Mouse (Mus musculus) embryonic facial prominence, embryonic 15.5 days (tissue): ENCODE results near the gene Pkmyt1. TPM values are rescaled to one million over a fixed set of nuclear protein-coding genes. Genes with fewer than 3 reads are reported as not detected.

ENCODE experiments used
- ATAC-seq: fragments of 200-750 bp; cut with Nextera tagmentation; 2 replicates; pipeline ENCODE4 v1.8.0; 2017; ENCODE audit warnings: low read depth, moderate TSS enrichment; ENCODE audit not compliant: insufficient number of reproducible peaks, low FRiP score, low TSS enrichment
- H3K27ac ChIP-seq: fragments of 300-500 bp; sonication (generic); replicated peaks from 2 replicates; pipeline ENCODE4 v1.5.1; 2015; ENCODE audit warnings: mild to moderate bottlenecking, inconsistent platforms
- H3K27me3 ChIP-seq: fragments of 300-500 bp; sonication (generic); 2 replicates; pipeline ENCODE4 v1.6.1; 2015; ENCODE audit warnings: inconsistent platforms
- H3K36me3 ChIP-seq: fragments of 300-500 bp; sonication (generic); 2 replicates; pipeline ENCODE4 v1.6.1; 2015; ENCODE audit warnings: mild to moderate bottlenecking, inconsistent platforms
- H3K4me1 ChIP-seq: fragments of 300-500 bp; sonication (generic); 2 replicates; pipeline ENCODE4 v1.6.1; 2015; ENCODE audit warnings: inconsistent platforms
- H3K4me2 ChIP-seq: fragments of 300-500 bp; sonication (generic); replicated peaks from 2 replicates; pipeline ENCODE4 v1.6.1; 2015; ENCODE audit warnings: mild to moderate bottlenecking, inconsistent platforms
- H3K4me3 ChIP-seq: fragments of 300-500 bp; sonication (generic); replicated peaks from 2 replicates; pipeline ENCODE4 v1.5.1; 2015; ENCODE audit warnings: mild to moderate bottlenecking, inconsistent platforms
- H3K9ac ChIP-seq: fragments of 300-500 bp; sonication (generic); 2 replicates; pipeline ENCODE4 v1.6.1; 2015; ENCODE audit warnings: inconsistent platforms
- H3K9me3 ChIP-seq: fragments of 300-500 bp; sonication (generic); replicated peaks from 2 replicates; pipeline ENCODE4 v1.6.1; 2016; ENCODE audit warnings: inconsistent platforms
- WGBS: fragments of 180-500 bp; shearing (Covaris S2); methylation state at CpG from one replicate; pipeline ENCODE4 v1.1.7; 2015; 5-methylcytosine and 5-hydroxymethylcytosine counted together
- polyA plus RNA-seq: library from polyadenylated mRNA; unstranded; fragments of >200 nt; fragmentation: Nextera tagmentation; extraction: Ambion mirVana; gene quantifications from 2 replicates; pipeline ENCODE4 v1.2.1, GENCODE M21; 2015

Gene Pkmyt1
- polyA plus RNA-seq, 1 experiment from 2014 or later = 55.8 TPM

DNA sequence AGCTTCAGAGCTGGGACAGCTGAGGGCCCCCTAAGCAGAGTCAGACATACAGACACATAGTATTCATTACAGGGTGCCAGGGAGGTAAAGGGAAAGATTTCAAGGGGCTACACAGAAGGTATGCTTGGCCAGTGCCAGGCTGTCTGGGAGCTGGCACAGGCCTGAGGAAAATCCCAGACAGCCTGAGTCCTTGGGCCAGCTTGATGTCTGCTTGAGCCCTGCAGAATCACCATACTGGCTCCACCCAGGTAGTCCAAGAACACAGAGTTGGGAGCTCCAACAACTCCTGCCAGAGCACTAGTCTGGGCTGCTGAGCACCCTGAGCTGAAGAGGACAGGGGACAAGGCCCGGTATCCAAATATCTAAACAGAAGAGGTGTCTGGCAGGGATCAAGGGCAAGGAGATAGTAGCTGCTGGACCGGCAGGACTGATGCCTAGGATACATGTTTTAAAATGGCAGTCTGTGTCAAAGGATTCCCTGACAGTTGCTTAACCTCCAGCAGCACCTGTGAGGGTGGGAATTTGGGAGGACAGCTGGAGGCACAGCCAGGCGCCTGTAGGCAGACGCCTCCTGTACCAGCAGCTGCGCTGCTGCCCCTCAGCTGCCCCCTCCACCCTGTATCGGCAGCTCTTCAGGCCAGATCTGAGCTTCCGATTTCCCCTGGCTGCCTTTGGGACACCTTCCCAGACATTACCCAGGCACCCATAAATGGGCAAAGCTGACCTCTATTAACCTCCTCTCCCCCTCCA lies 3.6 kb upstream of the Pkmyt1 start, which contains the start of gene 1520401A03Rik:
1520401A03Rik (minus strand) TSS at position 408 of the 750 bp plus-strand sequence.
- H3K36me3 ChIP-seq = no peaks in the 10 kb centered on the region
- H3K27ac ChIP-seq = no peak within 1 kb of the TSS; the same call in 1 of the 2 replicates
- peaks cover 12% of the 10 kb centered on the region; the same call in 1 of the 2 replicates for H3K4me1 ChIP-seq
- WGBS = 65% methylated on average over 7 of the region's 7 CpGs
- ATAC-seq = no peak
- H3K9ac ChIP-seq = no peak within 1 kb of the TSS
- no peak within 1 kb of the TSS for H3K4me3 ChIP-seq
- no peak within 1 kb of the TSS for H3K4me2 ChIP-seq
- no peaks in the 10 kb centered on the region for H3K27me3 ChIP-seq
- no peaks in the 10 kb centered on the region for H3K9me3 ChIP-seq

GRCm38 (mm10) chr17:23725477-23725876 lies 659 bp upstream of the Pkmyt1 start:
- Histone ChIP-seq H3K27me3 (no peaks in the 10 kb centered on the region), H3K9ac (peak overlapping the region; percentile 55)
- 62% methylated on average over 4 of the region's 4 CpGs for WGBS

DNA sequence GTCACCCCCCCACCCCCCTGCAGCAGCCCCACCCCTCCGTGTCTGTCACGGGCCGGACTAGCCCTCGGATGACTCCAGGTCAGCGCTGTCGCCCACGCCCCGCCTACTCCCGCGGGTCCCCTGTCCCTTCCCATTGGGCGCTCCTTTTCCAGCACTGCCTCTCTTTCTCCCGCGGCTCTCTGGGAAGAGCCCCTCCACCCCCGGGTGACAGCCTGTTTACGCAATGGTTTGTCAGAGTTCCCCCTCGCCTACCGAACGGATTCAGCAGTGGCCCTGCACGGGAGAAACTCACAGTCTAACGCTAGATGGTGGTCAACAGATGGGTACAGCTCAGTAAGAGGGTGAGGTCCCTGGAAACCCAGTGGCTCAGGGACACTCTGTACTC lies 614 bp downstream of the Pkmyt1 start:
- Histone ChIP-seq H3K4me1 (peaks cover 13% of the 10 kb centered on the region; the same call in 1 of the 2 replicates), H3K9me3 (no peaks in the 10 kb centered on the region), H3K27ac (peak overlapping the region; percentile 71), H3K4me3 (peak overlapping the region; percentile 95), H3K9ac (peak overlapping the region; percentile 55), H3K4me2 (peak overlapping the region; percentile 82), H3K27me3 (no peaks in the 10 kb centered on the region), H3K36me3 (no peaks in the 10 kb centered on the region)
- under 1% methylated on average over 20 of the region's 20 CpGs for WGBS
- peak; percentile 86 for ATAC-seq

More at GRCm38 (mm10) chr17:23725477-23725876, 659 bp upstream of the Pkmyt1 start:
- ATAC-seq = no peak
- peak overlapping the region; percentile 95 for H3K4me3 ChIP-seq
- no peaks in the 10 kb centered on the region for H3K9me3 ChIP-seq
- H3K4me2 ChIP-seq = peak overlapping the region; percentile 82
- peaks cover 13% of the 10 kb centered on the region; the same call in 1 of the 2 replicates for H3K4me1 ChIP-seq
- H3K27ac ChIP-seq = peak overlapping the region; percentile 71
- no peaks in the 10 kb centered on the region for H3K36me3 ChIP-seq

GRCm38 (mm10) chr17:23730441-23730840 lies 4.3 kb downstream of the Pkmyt1 start:
- Histone ChIP-seq H3K4me2 (no peak overlapping the region), H3K27ac (no peak overlapping the region), H3K9ac (no peak overlapping the region), H3K9me3 (no peaks in the 10 kb centered on the region), H3K4me3 (no peak overlapping the region), H3K4me1 (peaks cover 12% of the 10 kb centered on the region; the same call in 1 of the 2 replicates), H3K36me3 (peaks cover 3% of the 10 kb centered on the region; the same call in 1 of the 2 replicates), H3K27me3 (no peaks in the 10 kb centered on the region)
- no peak for ATAC-seq
- 20% methylated on average over 1 of the region's 1 CpGs for WGBS

GRCm38 (mm10) chr17:23734341-23734740 lies 8.2 kb downstream of the Pkmyt1 start:
- H3K27me3 ChIP-seq = peaks cover 2% of the 10 kb centered on the region
- no peak overlapping the region for H3K9ac ChIP-seq
- peaks cover 15% of the 10 kb centered on the region for H3K4me1 ChIP-seq
- H3K36me3 ChIP-seq = peaks cover 9% of the 10 kb centered on the region; the same call in 1 of the 2 replicates
- 60% methylated on average over 1 of the region's 1 CpGs for WGBS
- no peak overlapping the region for H3K4me2 ChIP-seq
- no peaks in the 10 kb centered on the region for H3K9me3 ChIP-seq
- no peak for ATAC-seq
- H3K4me3 ChIP-seq = no peak overlapping the region
- H3K27ac ChIP-seq = no peak overlapping the region

DNA sequence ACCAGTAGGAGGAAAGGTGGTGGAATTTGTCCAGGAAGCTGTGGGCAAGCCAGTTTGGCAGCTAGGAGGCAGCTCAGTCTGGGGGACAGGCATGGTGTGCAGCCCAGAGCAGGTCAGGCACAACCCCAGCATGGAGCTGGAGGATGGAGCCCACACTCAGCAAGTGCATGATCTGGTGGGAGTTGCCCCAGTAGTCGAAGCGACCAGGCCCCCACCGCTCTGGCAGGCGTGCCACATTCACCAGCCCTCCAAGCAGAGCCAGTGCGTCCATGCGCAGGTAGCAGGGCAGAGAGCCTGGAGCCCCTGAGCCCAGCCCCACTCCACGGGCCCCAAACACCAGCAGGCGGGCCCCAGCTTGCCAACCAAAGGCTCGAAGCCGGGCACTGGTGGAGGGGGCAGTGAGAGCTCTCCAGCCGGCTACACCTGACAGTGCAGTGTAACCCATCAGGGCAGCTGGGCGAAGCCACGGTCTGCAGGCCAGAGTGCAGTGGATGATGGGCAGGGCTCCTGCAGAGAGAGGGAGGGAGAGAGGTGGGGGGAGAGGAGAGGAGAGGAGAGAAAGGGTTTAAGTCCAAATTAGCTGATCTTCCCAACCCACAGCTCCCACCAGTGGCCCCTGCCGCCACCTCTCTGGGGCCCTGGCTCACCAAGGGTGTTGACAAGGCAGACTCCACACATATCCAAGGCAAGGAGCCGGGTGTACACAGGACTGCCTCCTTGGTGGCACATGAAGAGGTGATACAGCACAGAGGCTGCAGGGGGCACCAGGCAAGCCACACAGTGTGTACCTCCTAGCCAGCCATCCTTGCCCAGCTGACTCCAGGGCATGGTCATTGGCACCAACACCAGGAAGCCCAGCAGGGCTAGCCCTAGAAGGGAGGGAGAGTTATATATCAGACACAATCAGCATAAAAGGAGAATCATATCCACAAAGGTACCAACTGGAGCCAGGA lies 11.6 kb downstream of the Pkmyt1 start:
- no peaks in the 10 kb centered on the region for H3K9me3 ChIP-seq
- H3K4me1 ChIP-seq = peaks cover 41% of the 10 kb centered on the region
- H3K4me2 ChIP-seq = no peak overlapping the region
- no peak overlapping the region for H3K4me3 ChIP-seq
- H3K9ac ChIP-seq = no peak overlapping the region
- H3K27me3 ChIP-seq = peaks cover 26% of the 10 kb centered on the region
- ATAC-seq = no peak
- no peak overlapping the region for H3K27ac ChIP-seq
- H3K36me3 ChIP-seq = peaks cover 9% of the 10 kb centered on the region; the same call in 1 of the 2 replicates
- 53% methylated on average over 15 of the region's 15 CpGs for WGBS

DNA sequence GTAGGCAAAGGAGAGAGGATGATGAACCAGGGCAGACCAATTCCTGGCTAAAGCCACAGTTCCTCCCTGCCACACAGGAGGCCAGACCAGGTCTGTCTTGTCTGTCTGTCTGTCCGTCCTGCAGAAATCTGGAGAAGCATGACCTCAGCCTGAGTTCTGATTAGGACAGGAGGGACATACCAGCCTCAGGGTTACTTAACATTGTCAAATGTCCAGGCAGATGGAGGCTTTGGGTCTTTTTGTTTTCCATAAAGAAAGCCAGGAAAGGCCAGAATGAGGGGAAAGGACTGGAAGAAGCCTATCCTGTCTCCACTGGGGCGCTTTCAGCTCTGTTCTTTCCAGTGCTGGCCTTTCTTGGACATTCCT lies 12.7 kb downstream of the Pkmyt1 start:
- Histone ChIP-seq H3K9me3 (no peaks in the 10 kb centered on the region), H3K4me1 (peaks cover 47% of the 10 kb centered on the region), H3K4me2 (peak overlapping the region; percentile 98), H3K27ac (no peak overlapping the region), H3K9ac (peak overlapping the region; percentile 39; the same call in 1 of the 2 replicates), H3K36me3 (peaks cover 9% of the 10 kb centered on the region; the same call in 1 of the 2 replicates), H3K27me3 (peaks cover 37% of the 10 kb centered on the region), H3K4me3 (peak overlapping the region; percentile 60)
- 38% methylated on average over 2 of the region's 2 CpGs for WGBS
- ATAC-seq = no peak

GRCm38 (mm10) chr17:23739202-23740135 lies 13.3 kb downstream of the Pkmyt1 start:
- Histone ChIP-seq H3K4me1 (peaks cover 48% of the 10 kb centered on the region), H3K4me2 (peak overlapping the region; percentile 98), H3K4me3 (peak overlapping the region; percentile 60), H3K27me3 (peaks cover 43% of the 10 kb centered on the region), H3K36me3 (peaks cover 9% of the 10 kb centered on the region; the same call in 1 of the 2 replicates), H3K9me3 (no peaks in the 10 kb centered on the region), H3K27ac (0 out of 2 replicates have a peak overlapping the region, but pooled peaks have one; percentile 55), H3K9ac (peak overlapping the region; percentile 39)
- 2% methylated on average over 48 of the region's 48 CpGs for WGBS
- ATAC-seq = 0 out of 2 replicates have a peak, but pooled peaks have one; percentile 1

GRCm38 (mm10) chr17:23740136-23740584 lies 14.0 kb downstream of the Pkmyt1 start:
- H3K9me3 ChIP-seq = no peaks in the 10 kb centered on the region
- peak overlapping the region; percentile 98 for H3K4me2 ChIP-seq
- peaks cover 55% of the 10 kb centered on the region for H3K4me1 ChIP-seq
- ATAC-seq = peak; percentile 81
- H3K36me3 ChIP-seq = peaks cover 6% of the 10 kb centered on the region; the same call in 1 of the 2 replicates
- H3K9ac ChIP-seq = peak overlapping the region; percentile 39
- H3K4me3 ChIP-seq = peak overlapping the region; percentile 60
- under 1% methylated on average over 45 of the region's 46 CpGs for WGBS
- H3K27ac ChIP-seq = peak overlapping the region; percentile 55; the same call in 1 of the 2 replicates
- peaks cover 50% of the 10 kb centered on the region for H3K27me3 ChIP-seq

- peaks cover 54% of the 10 kb centered on the region for H3K27me3 ChIP-seq
- WGBS = 5% methylated on average over 13 of the region's 13 CpGs
- H3K9me3 ChIP-seq = no peaks in the 10 kb centered on the region
- peak; percentile 25 for ATAC-seq
- peak within 1 kb of the TSS; percentile 60 for H3K4me3 ChIP-seq
- H3K27ac ChIP-seq = peak within 1 kb of the TSS; percentile 55; the same call in 1 of the 2 replicates
- peak within 1 kb of the TSS; percentile 98 for H3K4me2 ChIP-seq
- peak within 1 kb of the TSS; percentile 39 for H3K9ac ChIP-seq
- H3K36me3 ChIP-seq = peaks cover 6% of the 10 kb centered on the region; the same call in 1 of the 2 replicates
- H3K4me1 ChIP-seq = peaks cover 59% of the 10 kb centered on the region
These were observed 14.5 kb downstream of the Pkmyt1 start, which contains the start of gene Paqr4 for GRCm38 (mm10) chr17:23740598-23741021. Paqr4 (minus strand) TSS chr17:23740867.
